Mouse (Mus musculus) liver, adult 2 months (tissue): ENCODE measurements around the gene Cdc45. TPM values are rescaled to one million over a fixed set of nuclear protein-coding genes. Genes with fewer than 3 reads are reported as not detected.

Experiments
- DNase-seq: peaks from one replicate; pipeline ENCODE4 v3.0.0-alpha.2; 2011; ENCODE audit warnings: low read depth, low spot score; ENCODE audit errors: extremely low read depth
- H3K27ac ChIP-seq: fragments of 200-500 bp; replicated peaks from 2 replicates; pipeline ENCODE4 v1.5.1; 2012; ENCODE audit warnings: low read depth, mild to moderate bottlenecking, control low read depth, inconsistent platforms, low read length; ENCODE audit not compliant: insufficient read depth
- H3K27me3 ChIP-seq: fragments of 200-500 bp; 2 replicates; pipeline ENCODE4 v1.6.1; 2012; ENCODE audit warnings: mild to moderate bottlenecking, moderate library complexity, low read length, inconsistent platforms; ENCODE audit not compliant: control insufficient read depth, insufficient read depth
- H3K36me3 ChIP-seq: fragments of 200-500 bp; 2 replicates; pipeline ENCODE4 v1.6.1; 2012; ENCODE audit warnings: low read length, inconsistent platforms; ENCODE audit not compliant: control insufficient read depth, insufficient read depth
- H3K4me1 ChIP-seq: fragments of 200-500 bp; 2 replicates; pipeline ENCODE4 v1.6.1; 2011; ENCODE audit warnings: low read length; ENCODE audit not compliant: control insufficient read depth, insufficient read depth
- H3K4me3 ChIP-seq: fragments of 200-500 bp; 2 replicates; pipeline ENCODE4 v1.5.1; 2011; ENCODE audit warnings: low read depth, mild to moderate bottlenecking, control low read depth, low read length, moderate library complexity; ENCODE audit not compliant: insufficient read depth
- H3K79me2 ChIP-seq: fragments of 200-500 bp; 2 replicates; pipeline ENCODE4 v1.6.1; 2012; ENCODE audit warnings: inconsistent platforms, mild to moderate bottlenecking, low read length, moderate library complexity; ENCODE audit not compliant: control insufficient read depth, insufficient read depth
- H3K9ac ChIP-seq: fragments of 200-500 bp; 2 replicates; pipeline ENCODE4 v1.6.1; 2012; ENCODE audit warnings: low read depth, mild to moderate bottlenecking, control low read depth, inconsistent platforms, low read length
- CTCF ChIP-seq: fragments of 200-500 bp; IDR thresholded peaks from 2 replicates; pipeline ENCODE4 v1.5.1; 2011; ENCODE audit warnings: low read depth, low read length, control low read depth
- POLR2A ChIP-seq: fragments of 200-500 bp; IDR thresholded peaks from 2 replicates; pipeline ENCODE4 v1.6.1; 2011; ENCODE audit warnings: low read length, control low read depth; ENCODE audit not compliant: insufficient read depth; ENCODE audit errors: extremely low read depth
- WGBS: fragments of 180-500 bp; shearing (Covaris S2); methylation state at CpG from one replicate; pipeline ENCODE4 v1.1.7; 2018; 5-methylcytosine and 5-hydroxymethylcytosine counted together
- polyA plus RNA-seq: library from polyadenylated mRNA; depleted of rRNA; stranded (reverse); fragments of >200 nt; gene quantifications from 2 replicates; pipeline ENCODE4 v1.2.3, GENCODE M21; 2012
- total RNA-seq: library from RNA; depleted of rRNA; stranded (reverse); fragments of >200 nt; gene quantifications from 2 replicates; pipeline ENCODE4 v1.2.3, GENCODE M21; 2014

Cdc45 gene
- total and polyA plus RNA-seq, 2 experiments: 0.83 to 1.3 TPM

GRCm38 (mm10) chr16:18785485-18785884 is 26.3 kb downstream of the Cdc45 start:
- Histone ChIP-seq H3K27ac (no peak overlapping the region), H3K9ac (no peak overlapping the region), H3K4me3 (no peak overlapping the region), H3K4me1 (no peaks in the 10 kb centered on the region), H3K79me2 (no peaks in the 10 kb centered on the region), H3K36me3 (no peaks in the 10 kb centered on the region), H3K27me3 (no peaks in the 10 kb centered on the region)
- DNase-seq: no peak
- no peak for TF ChIP-seq CTCF
- no peak for TF ChIP-seq POLR2A
- 87% methylated on average over 1 of the region's 1 CpGs for WGBS

- TF ChIP-seq POLR2A: no peak
- no peak for TF ChIP-seq CTCF
- H3K27me3 ChIP-seq: no peaks in the 10 kb centered on the region
- H3K4me3 ChIP-seq: no peak overlapping the region
- no peaks in the 10 kb centered on the region for H3K79me2 ChIP-seq
- no peak for DNase-seq
- H3K9ac ChIP-seq: no peak overlapping the region
- no peaks in the 10 kb centered on the region for H3K4me1 ChIP-seq
- no peak overlapping the region for H3K27ac ChIP-seq
- 96% methylated on average over 7 of the region's 7 CpGs for WGBS
- H3K36me3 ChIP-seq: no peaks in the 10 kb centered on the region
These were observed 26.8 kb downstream of the Cdc45 start for GRCm38 (mm10) chr16:18785025-18785424.

GRCm38 (mm10) chr16:18781810-18782209 is 30.0 kb downstream of the Cdc45 start:
- Histone ChIP-seq H3K4me1 (no peaks in the 10 kb centered on the region), H3K27me3 (peaks cover 4% of the 10 kb centered on the region; the same call in 1 of the 2 replicates), H3K27ac (no peak overlapping the region), H3K79me2 (no peaks in the 10 kb centered on the region), H3K36me3 (no peaks in the 10 kb centered on the region), H3K9ac (no peak overlapping the region), H3K4me3 (no peak overlapping the region)
- no peak for TF ChIP-seq CTCF
- TF ChIP-seq POLR2A: no peak
- 96% methylated on average over 10 of the region's 10 CpGs for WGBS
- DNase-seq: no peak

- peaks cover 4% of the 10 kb centered on the region; the same call in 1 of the 2 replicates for H3K27me3 ChIP-seq
- TF ChIP-seq CTCF (no peak), POLR2A (no peak)
- 74% methylated on average over 2 of the region's 2 CpGs for WGBS
- H3K4me1 ChIP-seq: no peaks in the 10 kb centered on the region
- no peak overlapping the region for H3K27ac ChIP-seq
- H3K79me2 ChIP-seq: no peaks in the 10 kb centered on the region
- H3K9ac ChIP-seq: peak overlapping the region; percentile 12; the same call in 1 of the 2 replicates
- H3K36me3 ChIP-seq: no peaks in the 10 kb centered on the region
- DNase-seq: no peak
- H3K4me3 ChIP-seq: peak overlapping the region; percentile 70
These were observed 33.3 kb downstream of the Cdc45 start for GRCm38 (mm10) chr16:18778461-18778860.

- peak overlapping the region; percentile 70 for H3K4me3 ChIP-seq
- peak overlapping the region; percentile 40 for H3K9ac ChIP-seq
- DNase-seq: no peak
- H3K4me1 ChIP-seq: no peaks in the 10 kb centered on the region
- peak overlapping the region; percentile 20 for H3K27ac ChIP-seq
- no peaks in the 10 kb centered on the region for H3K79me2 ChIP-seq
- TF ChIP-seq POLR2A (no peak), CTCF (no peak)
- H3K36me3 ChIP-seq: no peaks in the 10 kb centered on the region
- 5% methylated on average over 80 of the region's 80 CpGs for WGBS
- peaks cover 4% of the 10 kb centered on the region; the same call in 1 of the 2 replicates for H3K27me3 ChIP-seq
These were observed 34.4 kb downstream of the Cdc45 start for GRCm38 (mm10) chr16:18777101-18778080.
